Mouse (Mus musculus): ENCODE results near the gene Cbx7. TPM values are rescaled to one million over a fixed set of nuclear protein-coding genes. Genes with fewer than 3 reads are reported as not detected.

Cbx7 gene
- polyA plus RNA-seq, 1 experiment, result 41.3 TPM

- Histone ChIP-seq H3K27me3 (replicated peaks; ENCODE audit: control insufficient read depth, insufficient read depth, low read length) (no peaks in the 10 kb centered on the region), H3K4me1 (ENCODE audit: control insufficient read depth, insufficient read depth, low read length) (no peaks in the 10 kb centered on the region; the same call in 1 of the 2 replicates), H3K4me3 (ENCODE audit: insufficient read depth, low read depth, low read length) (no peak overlapping the region), H3K27ac (ENCODE audit: insufficient read depth, low read depth, low read length) (peak overlapping the region; percentile 77), H3K36me3 (ENCODE audit: control insufficient read depth, insufficient read depth, low read length) (no peaks in the 10 kb centered on the region)
- DNase-seq, result no peak
- TF ChIP-seq POLR2A (IDR thresholded peaks at IDR 0.05; ENCODE audit: low read depth, low read length) (no peak), CTCF (conservative IDR thresholded peaks at IDR 0.05; ENCODE audit: insufficient read depth, insufficient read length, low read depth, low read length) (no peak)
- WGBS, result 56% methylated on average over 4 of the region's 4 CpGs
Observed at GRCm38 (mm10) chr15:79894343-79894742, 76.6 kb downstream of the Cbx7 start.

- Histone ChIP-seq H3K27ac (ENCODE audit: insufficient read depth, low read depth, low read length) (peak overlapping the region; percentile 72), H3K4me1 (ENCODE audit: control insufficient read depth, insufficient read depth, low read length) (no peaks in the 10 kb centered on the region; the same call in 1 of the 2 replicates), H3K4me3 (ENCODE audit: insufficient read depth, low read depth, low read length) (peak overlapping the region; percentile 18; the same call in 1 of the 2 replicates), H3K27me3 (replicated peaks; ENCODE audit: control insufficient read depth, insufficient read depth, low read length) (no peaks in the 10 kb centered on the region), H3K36me3 (ENCODE audit: control insufficient read depth, insufficient read depth, low read length) (no peaks in the 10 kb centered on the region)
- TF ChIP-seq POLR2A (IDR thresholded peaks at IDR 0.05; ENCODE audit: low read depth, low read length) (no peak), CTCF (conservative IDR thresholded peaks at IDR 0.05; ENCODE audit: insufficient read depth, insufficient read length, low read depth, low read length) (no peak)
- 62% methylated on average over 3 of the region's 3 CpGs for WGBS
- no peak for DNase-seq
Observed at GRCm38 (mm10) chr15:79893824-79894123, 77.1 kb downstream of the Cbx7 start.

GRCm38 (mm10) chr15:79892995-79893823, 77.7 kb downstream of the Cbx7 start:
- H3K4me1 ChIP-seq (ENCODE audit: control insufficient read depth, insufficient read depth, low read length), result no peaks in the 10 kb centered on the region; the same call in 1 of the 2 replicates
- peak overlapping the region; percentile 76 for H3K27ac ChIP-seq (ENCODE audit: insufficient read depth, low read depth, low read length)
- H3K4me3 ChIP-seq (ENCODE audit: insufficient read depth, low read depth, low read length), result peak overlapping the region; percentile 55
- H3K36me3 ChIP-seq (ENCODE audit: control insufficient read depth, insufficient read depth, low read length), result no peaks in the 10 kb centered on the region
- TF ChIP-seq CTCF (conservative IDR thresholded peaks at IDR 0.05; ENCODE audit: insufficient read depth, insufficient read length, low read depth, low read length) (no peak), POLR2A (IDR thresholded peaks at IDR 0.05; ENCODE audit: low read depth, low read length) (no peak)
- 60% methylated on average over 15 of the region's 15 CpGs for WGBS
- peak; percentile 36 for DNase-seq
- no peaks in the 10 kb centered on the region for H3K27me3 ChIP-seq (replicated peaks; ENCODE audit: control insufficient read depth, insufficient read depth, low read length)

GRCm38 (mm10) chr15:79892213-79892541, 78.7 kb downstream of the Cbx7 start:
- peak overlapping the region; percentile 55 for H3K4me3 ChIP-seq (ENCODE audit: insufficient read depth, low read depth, low read length)
- no peaks in the 10 kb centered on the region for H3K27me3 ChIP-seq (replicated peaks; ENCODE audit: control insufficient read depth, insufficient read depth, low read length)
- WGBS, result 3% methylated on average over 12 of the region's 12 CpGs
- H3K36me3 ChIP-seq (ENCODE audit: control insufficient read depth, insufficient read depth, low read length), result no peaks in the 10 kb centered on the region
- H3K27ac ChIP-seq (ENCODE audit: insufficient read depth, low read depth, low read length), result peak overlapping the region; percentile 76
- peak; percentile 83 for DNase-seq
- H3K4me1 ChIP-seq (ENCODE audit: control insufficient read depth, insufficient read depth, low read length), result no peaks in the 10 kb centered on the region; the same call in 1 of the 2 replicates
- TF ChIP-seq POLR2A (IDR thresholded peaks at IDR 0.05; ENCODE audit: low read depth, low read length) (peak; percentile 38), CTCF (conservative IDR thresholded peaks at IDR 0.05; ENCODE audit: insufficient read depth, insufficient read length, low read depth, low read length) (no peak)

GRCm38 (mm10) chr15:79891436-79892212, 79.3 kb downstream of the Cbx7 start, which contains the start of gene Apobec3:
TSS of gene Apobec3 (plus strand) at chr15:79891659.
- TF ChIP-seq POLR2A (IDR thresholded peaks at IDR 0.05; ENCODE audit: low read depth, low read length) (no peak), CTCF (conservative IDR thresholded peaks at IDR 0.05; ENCODE audit: insufficient read depth, insufficient read length, low read depth, low read length) (peak; percentile 71)
- no peaks in the 10 kb centered on the region for H3K36me3 ChIP-seq (ENCODE audit: control insufficient read depth, insufficient read depth, low read length)

GRCm38 (mm10) chr15:79884820-79885219, 86.1 kb downstream of the Cbx7 start:
- H3K4me3 ChIP-seq (ENCODE audit: insufficient read depth, low read depth, low read length), result no peak overlapping the region
- WGBS, result 68% methylated on average over 5 of the region's 5 CpGs
- no peaks in the 10 kb centered on the region for H3K4me1 ChIP-seq (ENCODE audit: control insufficient read depth, insufficient read depth, low read length)
- no peaks in the 10 kb centered on the region for H3K27me3 ChIP-seq (replicated peaks; ENCODE audit: control insufficient read depth, insufficient read depth, low read length)
- H3K36me3 ChIP-seq (ENCODE audit: control insufficient read depth, insufficient read depth, low read length), result no peaks in the 10 kb centered on the region
- no peak for DNase-seq
- H3K27ac ChIP-seq (ENCODE audit: insufficient read depth, low read depth, low read length), result no peak overlapping the region
- TF ChIP-seq POLR2A (IDR thresholded peaks at IDR 0.05; ENCODE audit: low read depth, low read length) (no peak), CTCF (conservative IDR thresholded peaks at IDR 0.05; ENCODE audit: insufficient read depth, insufficient read length, low read depth, low read length) (no peak)

More at GRCm38 (mm10) chr15:79891436-79892212, 79.3 kb downstream of the Cbx7 start, which contains the start of gene Apobec3:
- H3K4me3 ChIP-seq (ENCODE audit: insufficient read depth, low read depth, low read length), result peak within 1 kb of the TSS; percentile 55
- no peaks in the 10 kb centered on the region; the same call in 1 of the 2 replicates for H3K4me1 ChIP-seq (ENCODE audit: control insufficient read depth, insufficient read depth, low read length)
- peak; percentile 67 for DNase-seq
- H3K27me3 ChIP-seq (replicated peaks; ENCODE audit: control insufficient read depth, insufficient read depth, low read length), result no peaks in the 10 kb centered on the region
- H3K27ac ChIP-seq (ENCODE audit: insufficient read depth, low read depth, low read length), result peak within 1 kb of the TSS; percentile 76
- 2% methylated on average over 20 of the region's 20 CpGs for WGBS

- H3K36me3 ChIP-seq (ENCODE audit: control insufficient read depth, insufficient read depth, low read length), result no peaks in the 10 kb centered on the region
- no peak for TF ChIP-seq POLR2A (IDR thresholded peaks at IDR 0.05; ENCODE audit: low read depth, low read length)
- peak; percentile 58 for TF ChIP-seq CTCF (conservative IDR thresholded peaks at IDR 0.05; ENCODE audit: insufficient read depth, insufficient read length, low read depth, low read length)
- H3K27me3 ChIP-seq (replicated peaks; ENCODE audit: control insufficient read depth, insufficient read depth, low read length), result no peaks in the 10 kb centered on the region
- peak overlapping the region; percentile 43 for H3K4me3 ChIP-seq (ENCODE audit: insufficient read depth, low read depth, low read length)
- under 1% methylated on average over 30 of the region's 30 CpGs for WGBS
- DNase-seq, result peak; percentile 95
- no peaks in the 10 kb centered on the region for H3K4me1 ChIP-seq (ENCODE audit: control insufficient read depth, insufficient read depth, low read length)
- H3K27ac ChIP-seq (ENCODE audit: insufficient read depth, low read depth, low read length), result peak overlapping the region; percentile 40
Observed at GRCm38 (mm10) chr15:79883352-79883822, 87.5 kb downstream of the Cbx7 start.

Data from kidney, adult 2 months (tissue).